Mouse (Mus musculus) adrenal gland, postnatal 10 days (tissue): Measurements from ENCODE around the gene Scube3. TPM values are rescaled to one million over a fixed set of nuclear protein-coding genes. Genes with fewer than 3 reads are reported as not detected.

ENCODE experiments used
- DNase-seq: peaks from one replicate; pipeline ENCODE4 v3.0.0; 2021; ENCODE audit warnings: mixed read lengths
- long read RNA-seq, 2 experiments: library from polyadenylated mRNA; stranded (forward); transcript quantifications; one replicate each; pipeline ENCODE4 v2.0.0; 2021
- total RNA-seq, 2 experiments: library from RNA; stranded (reverse); gene quantifications; 2 replicates each; pipeline ENCODE4 v1.2.3; 2021

The Scube3 gene
- 10 to 100 TPM; 14.4 to 15.2 TPM for total RNA-seq
- long read RNA-seq, experiment 1, partial matches to known transcripts: 0 of 2 reads
- long read RNA-seq, experiment 1, other reads (novel, unspliced or antisense): 2 of 2 reads
- long read RNA-seq, experiment 2, full-length matches to known transcripts: 3 of 11 reads
- long read RNA-seq, experiment 2, partial matches to known transcripts: 0 of 11 reads
- long read RNA-seq, experiment 2, other reads (novel, unspliced or antisense): 8 of 11 reads

- DNase-seq: peak; percentile 66
Measured at GRCm38 (mm10) chr17:28141771-28142699, at the start of gene Scube3. Gene Scube3 (plus strand): TSS chr17:28142141.

DNA sequence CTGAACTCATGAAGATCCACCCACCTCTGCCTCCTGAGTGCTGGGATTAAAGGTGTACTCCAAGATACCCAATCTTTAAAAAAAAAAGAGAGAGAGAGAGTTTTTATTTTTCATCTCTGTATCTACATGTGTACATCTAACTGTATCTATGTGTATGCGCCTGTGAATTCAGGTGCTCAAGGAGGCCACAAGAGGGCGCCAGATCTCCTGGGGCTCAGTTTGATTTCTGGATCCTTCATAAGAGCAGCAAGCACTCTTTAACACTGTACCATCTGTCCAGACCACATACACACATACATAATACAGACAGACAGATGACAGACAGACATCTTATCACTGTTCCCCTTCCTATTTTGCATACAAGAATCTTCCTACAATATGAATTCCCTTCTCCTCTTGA is 49.6 kb upstream of the Scube3 start:
- DNase-seq: no peak

- no peak for DNase-seq
Measured at GRCm38 (mm10) chr17:28093837-28094236, 48.1 kb upstream of the Scube3 start.

DNA sequence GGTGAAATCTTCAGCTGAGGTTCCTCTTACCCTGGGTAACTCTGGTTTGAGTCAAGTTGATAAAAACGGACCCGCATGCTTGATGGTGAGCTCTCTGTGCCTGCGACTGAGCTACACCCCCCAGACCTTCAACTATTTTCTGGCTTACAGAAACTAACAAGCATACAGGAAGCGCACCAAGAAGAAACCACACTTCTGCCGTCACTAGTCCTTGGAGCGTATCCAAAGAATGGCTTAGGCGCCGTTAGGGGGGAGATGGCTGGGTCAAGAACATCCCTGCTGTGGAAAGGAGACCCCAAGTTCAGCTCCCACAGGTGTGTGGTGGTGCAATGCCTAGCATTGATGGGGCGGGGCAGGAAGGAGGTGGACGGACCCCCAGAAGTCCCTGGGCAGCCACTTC is 45.5 kb upstream of the Scube3 start:
- DNase-seq: peak; percentile 24

DNA sequence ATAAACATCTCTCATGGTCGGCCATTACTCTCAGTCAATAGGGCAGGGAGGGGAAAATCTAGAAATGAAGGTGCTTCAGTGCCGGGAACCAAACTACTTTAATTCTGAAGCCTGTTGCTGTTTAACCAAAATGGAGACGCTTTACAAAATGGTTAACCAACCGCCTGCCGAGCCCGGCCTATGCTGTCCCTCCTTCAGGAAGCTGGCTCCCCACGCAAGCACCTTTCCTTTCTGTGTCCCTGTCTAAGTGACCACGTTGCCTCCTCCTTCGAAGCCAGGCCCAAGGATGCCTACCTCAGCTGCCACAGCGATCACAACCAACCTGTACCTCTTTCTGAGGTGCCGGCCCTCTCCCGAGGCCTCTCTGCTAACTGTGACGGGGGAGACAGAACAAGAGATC is 44.6 kb upstream of the Scube3 start:
- no peak for DNase-seq

DNA sequence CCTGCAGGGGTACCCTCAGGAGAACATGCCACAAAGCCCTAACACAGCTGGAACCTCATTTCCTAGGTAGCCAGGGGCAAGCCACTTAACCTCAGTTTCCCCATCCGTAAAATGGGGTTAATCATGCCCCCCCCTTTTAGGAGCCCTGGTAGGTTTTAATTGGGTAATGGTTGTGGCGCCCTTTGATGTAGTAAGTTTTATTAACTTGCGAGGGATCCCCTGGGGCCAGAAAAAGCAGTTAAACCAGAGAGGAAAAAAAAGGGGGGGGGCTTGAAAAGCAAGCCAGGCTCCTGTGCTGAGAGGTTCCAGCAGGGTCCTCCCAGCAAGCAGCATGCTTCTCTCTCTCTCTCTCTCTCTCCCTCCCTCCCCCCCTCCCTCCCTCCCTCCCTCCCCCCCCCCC is 42.9 kb upstream of the Scube3 start:
- DNase-seq: no peak

GRCm38 (mm10) chr17:28100669-28101068 is 41.3 kb upstream of the Scube3 start:
- DNase-seq: no peak

- DNase-seq: no peak
Measured at GRCm38 (mm10) chr17:28101284-28101887, 40.6 kb upstream of the Scube3 start.

DNA sequence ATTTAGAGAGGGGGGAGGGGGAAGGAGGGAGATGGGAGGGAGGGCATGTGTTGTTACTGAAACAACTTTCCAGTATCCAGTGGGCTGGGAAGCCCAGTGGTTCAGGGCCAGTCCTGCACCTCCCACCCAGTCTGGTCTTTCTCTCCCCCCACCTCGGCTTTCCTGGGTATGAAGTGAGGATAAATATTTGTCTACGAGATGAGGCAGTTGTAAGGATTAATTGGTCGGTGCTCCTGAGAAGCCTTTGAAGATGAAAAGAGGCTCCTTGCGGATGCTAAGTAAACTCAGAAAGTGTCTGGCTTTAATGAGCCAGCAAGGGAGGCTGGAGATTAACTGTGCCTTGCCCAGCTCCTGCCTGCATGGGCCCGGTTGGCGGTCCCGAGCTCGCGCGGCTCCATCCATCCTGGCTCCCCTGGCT is 40.0 kb upstream of the Scube3 start:
- no peak for DNase-seq

DNA sequence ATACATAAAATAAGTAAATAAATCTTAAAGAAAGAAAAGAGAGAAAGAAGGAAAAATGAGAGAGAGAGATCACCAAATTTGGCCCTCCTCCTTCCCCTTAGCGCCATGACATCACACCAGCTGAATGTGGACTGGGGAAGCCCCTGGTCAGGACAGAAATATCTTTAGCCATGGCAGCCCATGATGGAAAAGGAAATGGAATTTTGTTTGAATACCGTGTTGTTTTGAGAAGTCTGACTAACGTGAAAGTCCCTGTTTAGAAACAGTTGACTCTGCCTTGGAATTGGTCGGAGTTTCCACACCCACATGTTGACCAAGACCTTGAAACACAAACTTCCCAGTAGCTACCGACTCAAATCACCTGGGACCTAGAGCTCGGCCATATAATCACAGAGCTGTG is 37.5 kb upstream of the Scube3 start:
- no peak for DNase-seq

DNA sequence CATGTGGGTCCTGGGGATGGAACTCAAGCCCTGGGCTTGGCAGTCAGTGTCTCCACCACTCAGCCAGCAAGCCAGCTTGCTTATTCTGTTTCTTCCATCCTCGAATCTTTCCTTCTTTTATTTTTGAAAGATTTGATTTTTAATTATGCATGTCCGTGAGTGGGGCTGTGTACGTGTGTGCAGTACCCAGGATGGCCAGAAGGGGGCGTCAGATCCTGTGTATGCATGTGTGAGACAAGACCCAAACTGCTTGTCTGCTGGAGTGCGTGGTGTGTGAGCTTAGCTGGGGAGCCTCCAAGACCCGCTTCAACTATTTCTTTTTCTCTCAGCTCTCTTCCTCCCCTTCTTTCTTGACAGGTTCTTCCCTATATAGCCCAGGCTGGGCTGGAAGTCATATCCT is 35.6 kb upstream of the Scube3 start:
- DNase-seq: no peak

- no peak for DNase-seq
Measured at GRCm38 (mm10) chr17:28107275-28107674, 34.7 kb upstream of the Scube3 start.

DNA sequence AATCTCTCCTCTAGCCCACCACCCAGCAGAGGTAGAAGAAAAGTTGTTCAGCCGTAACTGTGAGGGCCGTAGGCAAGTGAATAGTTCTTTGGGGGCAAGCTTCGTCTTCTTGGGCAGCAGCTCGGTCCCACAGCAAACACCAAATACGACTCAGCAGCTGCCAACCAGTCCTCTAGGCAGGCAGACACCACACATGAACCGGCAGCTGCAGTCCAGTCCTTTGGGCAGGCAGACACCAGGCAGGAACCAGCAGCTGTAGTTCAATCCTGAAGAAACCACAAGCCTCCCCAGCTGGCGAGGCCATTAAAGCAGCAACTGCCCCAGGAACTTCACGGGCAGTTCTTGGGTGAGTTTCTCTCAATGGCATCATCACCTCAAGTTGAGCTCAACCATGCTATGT is 29.7 kb upstream of the Scube3 start:
- no peak for DNase-seq

DNA sequence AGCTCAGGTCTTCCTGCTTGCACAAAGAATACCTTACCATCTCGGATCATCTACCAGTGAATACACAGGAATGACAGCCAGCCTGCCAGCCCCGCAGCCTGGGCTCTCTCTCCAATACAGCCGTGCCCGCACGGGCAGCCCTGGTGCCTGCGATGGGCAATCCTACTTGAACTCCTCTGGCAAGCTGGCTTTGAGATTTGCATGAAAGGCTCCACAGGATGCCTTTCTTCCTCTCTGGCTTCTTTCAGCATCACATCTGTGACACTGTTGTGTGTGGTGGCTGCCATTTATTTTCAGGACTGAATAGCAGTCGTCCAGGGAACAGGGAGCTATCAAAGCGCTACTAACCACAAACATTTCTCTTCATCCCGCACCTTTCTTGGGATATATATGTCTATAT is 25.6 kb upstream of the Scube3 start:
- DNase-seq: no peak

DNA sequence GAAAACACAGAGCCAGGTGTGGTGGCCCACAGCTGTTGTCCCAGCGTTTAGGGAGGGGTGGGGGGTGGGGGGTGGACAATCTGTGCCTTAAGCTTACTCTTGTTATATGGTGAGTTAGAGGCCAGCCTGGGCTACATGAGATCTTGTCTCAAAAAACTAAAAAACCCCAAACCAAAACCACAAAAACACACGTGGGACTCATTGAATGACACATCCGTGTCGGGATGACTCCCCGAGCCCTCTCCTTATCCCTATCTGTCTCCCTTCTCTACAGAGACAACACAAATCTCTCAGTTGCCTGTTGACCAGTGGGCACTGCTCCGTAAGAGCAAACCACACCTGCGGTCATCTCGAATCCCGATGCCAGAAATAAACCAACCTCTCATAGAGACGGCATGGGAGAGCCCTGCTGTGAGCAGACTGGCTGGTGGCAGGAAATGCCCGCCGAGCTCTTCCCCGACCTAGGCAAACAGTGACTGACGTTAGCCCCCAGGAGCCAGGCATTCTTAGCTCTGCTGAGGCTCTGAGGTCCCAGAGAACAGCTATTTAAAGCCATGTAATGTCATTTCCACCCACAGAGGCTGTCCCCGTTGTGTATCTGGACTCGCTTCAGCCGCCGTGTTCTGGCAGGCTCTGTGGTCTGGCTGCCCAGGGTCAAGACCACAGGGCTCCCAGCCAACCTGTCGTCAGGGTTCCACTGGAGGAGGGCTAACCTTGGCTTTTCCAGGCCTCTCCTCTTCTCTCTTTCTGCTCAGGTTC is 24.3 kb upstream of the Scube3 start:
- DNase-seq: peak; percentile 75

DNA sequence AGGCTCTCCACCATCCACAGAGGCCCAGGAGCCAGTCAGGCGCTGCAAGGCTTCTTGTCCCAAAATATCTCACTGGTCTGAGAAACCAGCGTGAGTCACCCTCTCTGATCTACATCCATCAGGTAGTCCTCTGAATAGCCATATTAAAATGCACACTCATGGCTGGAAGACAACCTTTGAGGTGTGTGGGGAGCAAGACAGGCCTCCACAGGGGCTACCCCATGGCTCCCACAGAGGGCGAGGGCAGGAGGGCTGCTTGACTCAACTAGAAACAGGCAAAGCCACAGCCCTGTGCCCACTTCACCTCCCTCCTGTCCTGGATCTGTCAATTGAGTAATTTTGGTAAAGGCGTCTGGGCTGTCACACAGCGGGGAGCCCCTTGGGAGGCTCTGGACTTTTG is 21.5 kb upstream of the Scube3 start:
- no peak for DNase-seq

- no peak for DNase-seq
Measured at GRCm38 (mm10) chr17:28122949-28123348, 19.0 kb upstream of the Scube3 start.

DNA sequence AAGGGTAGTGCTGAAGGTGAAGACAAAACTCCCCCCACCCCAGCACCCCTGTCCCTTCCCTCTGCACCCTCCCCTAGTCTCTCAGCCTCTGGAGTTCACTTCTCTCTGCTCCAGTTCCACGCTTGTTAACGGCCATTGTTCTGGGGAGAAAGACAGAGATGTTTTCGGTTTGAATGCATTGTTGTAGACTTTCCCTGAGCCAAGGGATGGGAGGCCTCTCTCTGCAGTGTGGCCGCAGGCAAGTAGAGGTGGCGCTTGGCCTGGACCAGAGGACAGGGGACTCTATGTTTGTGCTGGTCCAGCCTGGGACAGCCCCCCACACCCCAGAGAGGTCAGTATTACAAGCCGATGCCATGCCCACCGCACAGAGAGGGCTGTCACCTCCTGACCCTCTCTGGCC is 18.3 kb upstream of the Scube3 start:
- DNase-seq: no peak

- DNase-seq: no peak
Measured at GRCm38 (mm10) chr17:28124368-28124767, 17.6 kb upstream of the Scube3 start.

DNA sequence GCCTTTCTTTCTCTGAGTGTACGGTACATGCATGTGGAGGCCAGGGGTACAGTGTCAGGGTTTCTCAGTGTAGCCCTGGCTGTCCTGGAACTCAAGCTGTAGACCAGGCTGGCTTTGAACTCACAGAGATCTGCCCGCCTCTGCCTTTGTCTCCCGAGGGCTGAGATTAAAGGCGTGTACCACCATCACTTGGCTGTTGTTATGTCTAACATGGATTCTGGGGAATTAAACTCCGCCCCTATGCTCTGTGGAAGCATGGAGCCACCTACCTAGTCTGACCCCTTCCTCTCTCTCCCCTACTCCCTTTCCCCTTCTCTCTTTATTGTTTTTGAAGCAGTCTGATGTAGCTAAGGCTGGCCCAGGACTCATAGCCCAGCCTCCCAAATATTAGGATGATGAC is 12.1 kb upstream of the Scube3 start:
- DNase-seq: no peak

- DNase-seq: no peak
Measured at GRCm38 (mm10) chr17:28130391-28131125, 11.4 kb upstream of the Scube3 start.

GRCm38 (mm10) chr17:28131156-28131555 is 10.8 kb upstream of the Scube3 start:
- no peak for DNase-seq
